Mouse (Mus musculus) bone marrow, adult 2 months (tissue): ENCODE results near the gene 1700001C19Rik. TPM values are rescaled to one million over a fixed set of nuclear protein-coding genes. Genes with fewer than 3 reads are reported as not detected.

Experiments used
- H3K27ac ChIP-seq: fragments of 200-500 bp; 2 replicates; pipeline ENCODE4 v1.5.1; 2012; ENCODE audit warnings: low read depth, mild to moderate bottlenecking, control low read depth, inconsistent platforms, low read length; ENCODE audit not compliant: control insufficient read depth, poor library complexity, insufficient read depth
- H3K4me1 ChIP-seq: fragments of 200-500 bp; 2 replicates; pipeline ENCODE4 v1.6.1; 2011; ENCODE audit warnings: low read length; ENCODE audit not compliant: control insufficient read depth, insufficient read depth
- H3K4me3 ChIP-seq: fragments of 200-500 bp; replicated peaks from 2 replicates; pipeline ENCODE3; 2011; ENCODE audit warnings: mild to moderate bottlenecking, low read depth, low read length, control low read depth; ENCODE audit not compliant: control insufficient read depth
- CTCF ChIP-seq: fragments of 200-500 bp; IDR thresholded peaks from 2 replicates; pipeline ENCODE4 v1.5.1; 2011; ENCODE audit warnings: low read length, control low read depth; ENCODE audit not compliant: control insufficient read depth, insufficient read depth
- POLR2A ChIP-seq: fragments of 200-500 bp; IDR thresholded peaks from 2 replicates; pipeline ENCODE4 v1.6.1; 2011; ENCODE audit warnings: low read depth, mild to moderate bottlenecking, control low read depth, low read length, borderline replicate concordance; ENCODE audit not compliant: control insufficient read depth
- WGBS: fragments of 180-500 bp; shearing (Covaris S2); methylation state at CpG from one replicate; pipeline ENCODE4 v1.1.7; 2018; 5-methylcytosine and 5-hydroxymethylcytosine counted together
- polyA plus RNA-seq: library from polyadenylated mRNA; stranded (reverse); fragments of >200 nt; gene quantifications from 2 replicates; pipeline ENCODE4 v1.2.4, GENCODE M21; 2011; ENCODE audit warnings: low replicate concordance; ENCODE audit not compliant: missing spikeins, insufficient read depth, insufficient read length

The 1700001C19Rik gene
- polyA plus RNA-seq, 1 experiment = 1.4 TPM

DNA sequence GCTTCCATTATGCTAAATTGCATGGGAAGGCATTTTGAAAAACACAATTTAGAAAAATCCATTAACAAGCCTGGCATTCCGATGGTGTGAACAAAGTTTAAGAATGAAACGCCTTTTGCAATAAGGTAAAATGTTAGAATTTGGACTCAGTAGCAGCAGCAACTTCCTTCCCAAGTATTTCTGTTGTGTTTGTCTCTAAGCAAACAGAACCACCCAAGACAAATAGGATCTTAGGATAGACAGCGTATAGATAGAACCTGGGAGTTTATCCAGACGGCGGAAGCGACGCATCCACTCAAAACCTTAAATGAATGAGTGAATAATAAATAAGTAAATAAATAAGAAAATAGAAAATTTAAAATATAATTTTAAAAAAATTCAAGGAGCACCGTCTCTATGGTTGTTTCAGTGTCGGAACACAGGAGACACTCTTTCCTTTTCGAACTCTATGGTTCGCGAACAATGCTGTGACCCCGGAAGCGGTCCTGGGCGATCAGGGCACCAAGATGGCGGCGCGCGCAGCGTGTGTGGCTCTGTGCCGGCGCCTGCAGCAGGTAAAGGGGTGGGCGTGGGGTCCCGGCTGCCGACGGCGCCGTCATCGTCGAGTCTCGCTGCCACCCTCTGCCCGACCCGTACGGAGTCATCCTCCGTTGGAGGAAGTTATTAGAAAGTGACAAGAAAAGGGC is 68.6 kb downstream of the 1700001C19Rik start, which contains the start of gene Mrps10:
TSS of gene Mrps10 (plus strand) at position 487 of the 686 bp plus-strand sequence.
- TF ChIP-seq CTCF = no peak
- TF ChIP-seq POLR2A = peak; percentile 64
- WGBS = 5% methylated on average over 35 of the region's 35 CpGs
- H3K27ac ChIP-seq = no peak within 1 kb of the TSS

More for the DNA sequence above, 68.6 kb downstream of the 1700001C19Rik start, which contains the start of gene Mrps10:
- H3K4me1 ChIP-seq = no peaks in the 10 kb centered on the region; the same call in 1 of the 2 replicates
- H3K4me3 ChIP-seq = peak within 1 kb of the TSS; percentile 99

Other genes starting within 250 kb of the 1700001C19Rik start
- 18.4 and 31.9 TPM in 2 replicates for gene Mrps10, start 68.5 kb downstream of the 1700001C19Rik start, polyA plus RNA-seq
- gene Guca1b, start 52.0 kb downstream of the 1700001C19Rik start, polyA plus RNA-seq = 0.61 and 1.2 TPM in 2 replicates
- gene Guca1a, start 36.8 kb downstream of the 1700001C19Rik start, polyA plus RNA-seq = 1.8 TPM in 1 of 2 replicates, not detected in the other
- 0.30 and 0.68 TPM in 2 replicates for gene AI661453, start 761 bp downstream of the 1700001C19Rik start, polyA plus RNA-seq
- gene Taf8, start 64.9 kb upstream of the 1700001C19Rik start, polyA plus RNA-seq = 15.6 and 32.2 TPM in 2 replicates
- 356 and 417 TPM in 2 replicates for gene Ccnd3, start 67.7 kb upstream of the 1700001C19Rik start, polyA plus RNA-seq
- 5.8 and 9.5 TPM in 2 replicates for gene Bysl, start 174.1 kb upstream of the 1700001C19Rik start, polyA plus RNA-seq
- gene Med20, start 174.2 kb upstream of the 1700001C19Rik start, polyA plus RNA-seq = 18.0 and 21.2 TPM in 2 replicates
- gene Gm20517, start 174.2 kb upstream of the 1700001C19Rik start, polyA plus RNA-seq = 3.0 and 5.1 TPM in 2 replicates
- gene Usp49, start 193.3 kb upstream of the 1700001C19Rik start, polyA plus RNA-seq = 9.3 and 10.3 TPM in 2 replicates